In genomic region chr11:94665281-94665680, GRCm38 (mm10) we compare ENCODE assay signal across 22 mouse cellular contexts. TPM values are rescaled to one million over a fixed set of nuclear protein-coding genes. Genes with fewer than 3 reads are reported as not detected.
A peak's percentile ranks its signal among the peaks of the same experiment; 100 is the strongest.
DNase-seq lines count a peak whose midpoint lies in the region.
"Had no signal": no experiment of that assay in that cellular context is flagged by ENCODE, and none has a peak within 500 bp of the region (broad histone marks: within the 10 kb centered on the region; RNA-seq: fewer than 3 reads in every experiment).

No protein-coding gene starts in this region.

- peak; percentile 30 for DNase-seq in adrenal gland, adult 2 months
- DNase-seq in adrenal gland, adult 18-20 months (ENCODE audit: low spot score in 2 of 2): no peak
- peak; percentile 73 for DNase-seq in kidney, adult 11 months
- no peak for DNase-seq in kidney, postnatal 4 days
- peak; percentile 80 for DNase-seq in kidney, adult 9 months
- DNase-seq in kidney, postnatal 10 days: no peak
- peak; percentile 69 to 76 for DNase-seq in kidney, postnatal 36 days
- DNase-seq: adrenal gland, adult 8-10 months; B cell, adult 2 months; cerebellum, adult 2 months; cerebellum, postnatal 10 days; heart, adult 18-20 months; heart, postnatal 10 days; heart, postnatal 4 days had no signal

RNA-seq across cellular contexts. Expression of gene Eme1, which starts 11.5 kb away (rescaled TPM):
- total RNA-seq in adrenal gland, adult 2 months (2021): under 1 TPM; 0.29 to 0.31 TPM
- 0.18 and 0.21 TPM in 2 replicates for polyA plus RNA-seq in adrenal gland, adult 2 months (2012; rRNA removed)
- under 1 TPM; 0.23 to 0.45 TPM for total RNA-seq in adrenal gland, adult 18-20 months (2021)
- total RNA-seq: gastrocnemius, adult 8-10 months had no signal

RNA-seq across cellular contexts. Expression of gene Mrpl27, which starts 11.7 kb away (rescaled TPM):
- total RNA-seq in adrenal gland, adult 2 months (2021): 10 to 100 TPM; 78.0 to 91.6 TPM
- polyA plus RNA-seq in adrenal gland, adult 2 months (2012; rRNA removed): 12.3 and 14.2 TPM in 2 replicates
- total RNA-seq in adrenal gland, adult 18-20 months (2021): 10 to 100 TPM; 65.8 to 73.0 TPM

RNA-seq across cellular contexts. Expression of gene Xylt2, which starts 12.0 kb away (rescaled TPM):
- 10 to 100 TPM; 11.5 to 19.0 TPM for total RNA-seq in adrenal gland, adult 2 months (2021)
- polyA plus RNA-seq in adrenal gland, adult 2 months (2012; rRNA removed): 51.7 and 60.4 TPM in 2 replicates
- total RNA-seq in adrenal gland, adult 18-20 months (2021): 10 to 100 TPM; 10.6 to 11.8 TPM

RNA-seq across cellular contexts. Expression of gene Lrrc59, which starts 35.7 kb away (rescaled TPM):
- total RNA-seq in adrenal gland, adult 2 months (2021): 100 to 1,000 TPM; 119 to 128 TPM
- 51.9 and 66.4 TPM in 2 replicates for polyA plus RNA-seq in adrenal gland, adult 2 months (2012; rRNA removed)
- 100 to 1,000 TPM; 124 to 133 TPM for total RNA-seq in adrenal gland, adult 18-20 months (2021)

RNA-seq across cellular contexts. Expression of gene Gm11541, which starts 39.0 kb away (rescaled TPM):
- not detected for total RNA-seq in adrenal gland, adult 2 months (2021)
- not detected in 2 replicates for polyA plus RNA-seq in adrenal gland, adult 2 months (2012; rRNA removed)
- not detected for total RNA-seq in adrenal gland, adult 18-20 months (2021)
- total RNA-seq: adrenal gland, adult 8-10 months; gastrocnemius, adult 8-10 months; gastrocnemius, postnatal 4 days; heart, adult 18-20 months; heart, postnatal 10 days; heart, postnatal 4 days had no signal
- polyA plus RNA-seq: CD4-positive, CD25-positive, alpha-beta regulatory T cell, adult 4 months; cerebellum, adult 2 months; embryonic facial prominence, embryonic 10.5 days; forebrain, embryonic 14.5 days; G1E; heart, embryonic 10.5 days; heart, embryonic 14.5 days had no signal

Comparison
In these comparisons a context has a peak if more than half of its experiments do, and no peak if none do; other contexts are left out.
1. DNase-seq: peak in adrenal gland, adult 2 months (single experiment), kidney, adult 11 months (single experiment), kidney, adult 9 months (single experiment) and kidney, postnatal 36 days (2 of 2); none in adrenal gland, adult 18-20 months (0 of 2), kidney, postnatal 4 days (0 of 2) and kidney, postnatal 10 days (single experiment).